Mouse (Mus musculus) T-helper 17 cell (primary cell): ENCODE data around the gene Cryz.

Experiments
- in situ Hi-C, 2 experiments: fragments of 300-600 bp; cut with MboI, MseI; formaldehyde crosslinking; loops; 1 replicate in 1 of 2; 2 replicates in 1 of 2; pipeline ENCODE4 v1.15.1; 2025; ENCODE audit warnings: high pct_unique_total_duplicates in 2 of 2

Gene Cryz

DNA sequence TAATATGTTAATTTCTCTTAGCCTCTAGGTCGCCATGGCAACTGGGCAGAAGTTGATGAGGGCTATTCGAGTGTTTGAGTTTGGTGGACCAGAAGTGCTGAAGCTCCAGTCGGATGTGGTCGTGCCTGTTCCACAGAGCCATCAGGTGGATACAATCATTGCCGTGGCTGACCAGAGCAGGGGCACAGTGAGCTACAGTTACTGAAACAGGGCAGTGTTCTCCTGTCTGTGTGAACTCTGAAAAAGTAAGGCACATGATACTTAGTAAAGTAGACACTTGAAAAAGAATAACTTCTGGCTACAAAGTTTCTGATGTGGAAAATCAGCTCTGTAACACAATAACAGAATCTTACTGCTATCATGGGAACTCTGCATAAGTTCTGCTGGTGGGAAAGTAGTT lies 8.4 kb downstream of the Cryz start:
- in situ Hi-C loops: no loop called here

DNA sequence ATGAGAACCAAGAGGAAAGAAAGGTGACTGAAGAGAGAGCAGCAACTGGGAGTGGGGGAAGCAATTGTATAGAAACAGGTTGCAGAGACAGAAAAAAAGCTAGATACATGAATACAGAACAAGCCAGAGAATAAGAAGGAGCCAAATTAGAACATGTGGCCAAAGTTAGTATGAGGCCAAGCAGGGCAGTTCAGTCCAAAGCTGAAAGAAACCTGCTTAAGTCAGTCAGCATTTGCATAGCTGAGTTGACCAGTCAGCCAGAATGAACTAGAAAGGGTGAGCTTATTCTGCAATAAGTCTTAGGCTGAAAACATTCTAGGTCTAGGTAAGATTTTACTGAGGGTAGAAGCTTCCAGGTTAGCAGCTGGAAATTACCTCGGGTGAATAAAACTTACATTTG lies 11.4 kb downstream of the Cryz start:
- in situ Hi-C loops: no loop called here

DNA sequence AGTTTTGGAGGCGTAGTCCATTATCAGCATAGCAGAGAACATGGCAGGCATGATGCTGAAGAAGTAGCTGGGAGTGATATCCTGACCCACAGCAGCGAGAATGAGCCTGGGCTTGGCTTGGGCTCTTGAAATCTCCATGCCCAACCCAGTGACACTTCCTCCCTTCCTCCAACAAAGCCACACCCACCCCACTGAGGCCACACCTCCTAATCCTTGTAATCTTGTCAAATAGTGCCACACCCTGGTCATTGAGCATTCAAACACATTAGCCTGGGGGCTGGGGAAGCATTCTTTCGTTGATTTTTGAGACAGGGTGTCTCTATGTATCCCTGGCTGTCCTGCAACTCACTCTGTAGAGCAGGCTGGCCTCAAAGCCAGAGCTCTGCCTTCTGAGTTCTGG lies 15.4 kb downstream of the Cryz start:
- in situ Hi-C loops: no loop called here

DNA sequence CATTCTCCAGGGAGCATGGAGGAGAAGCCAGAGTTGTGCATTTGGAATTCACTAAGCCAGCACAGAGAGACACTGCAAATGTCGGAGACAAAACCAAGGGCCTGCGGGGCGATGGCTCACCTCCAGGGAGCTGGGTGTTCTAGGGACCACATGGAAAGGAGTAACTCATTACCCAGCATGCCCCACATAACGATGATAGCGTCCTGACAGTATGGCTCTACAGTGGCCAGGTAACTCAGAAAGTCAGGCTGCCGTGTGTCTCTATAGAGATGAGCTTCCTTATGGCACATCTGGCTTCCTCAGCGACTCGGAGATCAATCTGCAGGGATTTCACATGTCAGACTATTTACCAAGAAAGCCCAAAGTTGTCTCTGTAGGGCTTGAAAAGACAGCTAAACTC lies 18.3 kb downstream of the Cryz start:
- in situ Hi-C loops: no loop called here

DNA sequence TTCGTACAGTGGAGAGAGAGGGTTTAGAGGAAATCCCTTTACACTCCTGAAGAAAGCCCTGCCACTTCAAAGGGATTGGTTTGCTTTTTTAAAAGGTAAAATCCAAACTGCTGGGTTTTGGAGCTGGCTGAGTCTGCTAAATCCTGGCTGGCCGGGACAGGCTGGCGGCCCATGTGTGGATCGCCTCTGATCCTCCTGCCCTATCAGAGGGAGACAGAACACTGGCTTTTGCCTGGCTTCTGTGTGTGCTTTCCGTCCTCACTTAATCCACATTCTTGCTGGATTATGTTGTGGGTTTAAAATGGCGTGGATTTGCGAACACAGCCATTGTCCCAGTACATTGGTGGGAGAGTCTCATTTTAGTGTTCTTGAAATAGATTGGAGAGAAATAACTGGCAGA lies 18.8 kb downstream of the Cryz start:
- in situ Hi-C loops: no loop called here

DNA sequence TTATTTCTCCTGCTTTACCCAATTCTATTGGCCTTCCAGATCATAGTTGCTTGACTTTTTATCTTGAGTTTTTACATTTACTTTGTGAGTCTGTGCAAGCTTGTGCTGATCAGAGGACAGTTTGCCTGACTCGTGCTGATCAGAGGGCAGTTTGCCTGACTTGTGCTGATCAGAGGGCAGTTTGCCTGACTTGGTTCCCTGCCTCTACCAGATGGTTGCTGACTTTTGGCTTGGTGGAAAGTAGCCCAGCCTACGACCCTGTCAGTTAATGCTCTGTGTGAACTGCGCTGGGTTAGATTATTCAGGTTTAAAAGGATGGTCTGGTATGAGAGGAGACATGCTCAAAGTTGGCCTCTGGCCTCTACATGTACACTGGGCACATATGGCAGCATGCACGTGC lies 19.6 kb downstream of the Cryz start:
- in situ Hi-C loops: no loop called here

DNA sequence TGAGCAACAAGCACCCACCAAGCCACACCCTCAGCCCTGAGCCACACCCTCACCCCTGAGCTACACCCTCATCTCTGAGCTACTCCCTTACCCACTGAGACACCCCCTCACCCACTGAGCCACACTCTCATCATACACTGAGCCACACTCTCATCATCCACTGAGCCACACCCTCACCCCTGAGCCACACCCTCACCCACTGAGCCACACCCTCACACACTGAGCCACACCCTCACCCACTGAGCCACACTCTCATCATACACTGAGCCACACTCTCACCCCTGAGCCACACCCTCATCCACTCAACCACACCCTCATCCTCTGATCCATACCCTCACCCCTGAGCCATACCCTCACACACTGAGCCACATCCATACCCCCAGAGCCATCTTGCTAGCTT lies 31.8 kb downstream of the Cryz start:
- in situ Hi-C loops: loop anchor here in 1 of 2 experiments (25.0 kb wide), 1 partner anchor 2009 kb away; no protein-coding TSS in a partner anchor

DNA sequence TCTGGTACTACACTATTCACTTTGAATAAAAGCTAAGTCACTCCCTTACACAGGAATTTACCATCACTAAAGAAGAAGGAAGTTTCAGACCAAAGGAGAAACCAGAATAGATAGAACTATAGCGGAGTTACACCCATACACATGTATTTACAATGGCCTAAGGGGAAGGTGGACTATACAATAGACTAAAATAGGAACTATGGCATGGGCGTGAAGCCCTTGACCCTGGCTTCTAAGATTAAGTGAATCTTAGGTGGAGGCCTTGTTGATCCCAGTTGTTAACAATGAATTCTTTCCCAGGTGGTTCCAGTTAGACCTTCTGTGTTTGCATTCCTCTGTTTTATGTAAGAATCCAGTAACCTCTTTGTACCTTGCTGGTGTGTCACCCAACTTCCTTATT lies 34.8 kb downstream of the Cryz start:
- in situ Hi-C loops: loop anchor here in 1 of 2 experiments (25.0 kb wide), 1 partner anchor 2006 kb away; no protein-coding TSS in a partner anchor

DNA sequence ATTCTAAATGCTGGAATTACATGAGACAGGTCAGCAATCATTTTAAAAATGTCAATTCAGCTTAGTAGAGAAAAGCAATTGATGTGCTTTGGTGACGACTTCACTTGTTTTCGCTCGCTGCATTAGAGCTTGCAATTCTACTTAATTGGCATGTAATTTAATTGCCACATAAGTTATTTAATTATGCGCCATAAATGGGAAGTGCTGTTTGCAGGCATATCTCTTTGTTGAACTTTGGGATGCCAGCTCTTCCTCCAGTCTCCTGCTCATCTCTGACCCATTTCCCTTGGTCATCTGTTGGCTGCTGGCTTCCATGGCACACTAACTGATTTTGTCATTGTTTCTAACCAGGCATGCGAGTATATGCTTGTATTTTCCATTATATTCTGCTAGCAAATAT lies 36.6 kb downstream of the Cryz start:
- in situ Hi-C loops: loop anchor here in 1 of 2 experiments (25.0 kb wide), 1 partner anchor 2004 kb away; no protein-coding TSS in a partner anchor

DNA sequence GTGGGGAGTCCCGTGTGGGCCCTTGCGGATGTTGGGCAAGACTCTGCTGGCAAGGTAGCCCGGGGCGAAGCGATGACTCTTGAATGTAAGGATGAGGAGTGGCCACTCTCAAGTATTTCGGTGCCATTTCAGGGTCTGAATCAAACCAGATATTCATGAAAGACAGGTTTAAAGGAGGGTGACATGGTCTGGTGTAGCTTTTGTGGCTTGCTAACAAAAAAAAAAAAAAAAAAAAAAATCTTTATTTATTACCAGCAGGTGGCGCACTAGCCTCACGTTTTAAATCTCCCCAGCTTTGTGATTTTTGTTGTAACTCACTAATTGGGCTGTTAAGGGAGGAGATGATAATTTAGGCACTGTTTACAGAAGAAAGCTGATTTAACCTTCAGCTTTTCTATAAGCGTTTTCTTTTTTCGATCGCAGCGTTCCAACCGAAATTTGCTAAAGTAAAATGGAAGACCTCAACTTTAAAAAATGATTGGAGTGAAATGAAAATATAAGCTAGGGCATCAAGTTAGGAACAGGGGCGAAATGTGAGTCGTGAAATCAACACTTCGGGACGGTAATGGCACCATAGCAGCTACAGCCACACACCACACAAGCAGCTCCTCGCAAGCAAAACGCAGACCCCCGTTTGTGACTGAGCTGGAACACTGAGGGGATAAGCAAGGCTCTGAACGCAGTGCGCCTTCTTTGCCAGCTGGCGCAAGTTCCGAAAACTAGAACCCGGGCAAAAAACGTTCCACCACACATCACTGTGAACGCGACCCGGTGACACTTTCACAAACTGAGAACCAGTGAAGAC lies 50.3 kb downstream of the Cryz start:
- in situ Hi-C loops: loop anchor here in 1 of 2 experiments (25.0 kb wide), 1 partner anchor 1990 kb away; no protein-coding TSS in a partner anchor

DNA sequence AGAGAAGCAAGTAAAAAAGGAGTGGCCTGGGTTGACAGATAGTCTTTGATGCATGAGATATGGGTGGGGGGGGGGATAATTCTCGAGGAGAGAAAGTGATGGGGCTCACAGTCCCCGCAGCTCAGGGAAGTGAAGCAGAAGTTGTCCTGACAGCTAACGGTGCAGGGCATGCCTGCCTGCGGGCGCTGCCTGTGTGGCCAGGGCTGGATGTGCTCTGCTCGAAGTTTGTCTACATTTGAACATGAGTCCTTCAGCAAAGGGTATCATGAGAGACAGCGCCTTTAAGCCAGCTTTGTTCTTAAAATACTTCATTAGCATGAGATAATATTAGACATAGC lies 50.9 kb downstream of the Cryz start:
- in situ Hi-C loops: loop anchor here in 1 of 2 experiments (25.0 kb wide), 1 partner anchor 1990 kb away; no protein-coding TSS in a partner anchor

DNA sequence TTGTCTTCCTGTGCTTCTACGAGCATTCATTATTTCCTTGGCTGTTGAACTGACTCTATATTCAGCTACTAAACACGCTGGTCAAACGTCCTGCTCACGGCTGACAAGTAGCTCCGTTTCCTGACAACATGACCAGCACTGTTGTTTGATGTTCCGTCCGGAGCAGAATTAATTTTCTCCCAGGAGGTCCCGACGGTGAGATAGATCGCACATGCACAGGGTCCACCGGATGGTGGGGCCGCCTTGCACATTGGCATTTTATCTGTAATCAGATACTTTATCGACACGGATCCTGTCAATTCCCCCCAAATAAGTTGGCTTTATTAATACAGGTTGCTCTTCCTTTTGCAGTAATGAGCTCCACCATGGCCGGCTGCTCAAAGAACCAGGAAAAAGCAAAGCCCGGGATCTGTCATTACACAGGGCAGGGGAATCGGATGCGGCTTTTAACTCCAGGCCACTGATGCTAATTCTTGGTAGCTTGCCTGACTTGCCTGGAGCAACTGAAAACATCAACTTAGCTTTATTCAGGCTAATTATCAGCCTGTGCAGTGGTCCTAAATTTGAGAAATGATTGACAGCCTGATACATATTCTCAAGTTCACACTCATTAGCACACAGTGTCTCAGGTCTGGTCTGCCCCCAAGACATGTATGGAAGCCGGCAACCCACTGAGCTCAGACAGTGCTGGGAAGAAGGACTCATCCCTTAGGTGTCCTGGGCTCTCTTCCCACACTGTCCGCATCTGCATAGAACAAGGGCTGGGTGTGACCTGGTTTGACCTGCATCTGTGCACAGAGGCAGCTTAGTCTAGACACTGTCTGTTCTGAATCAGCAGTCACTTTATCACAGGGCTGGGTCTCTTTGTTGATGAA lies 53.1 kb downstream of the Cryz start:
- in situ Hi-C loops: loop anchor here in 1 of 2 experiments (25.0 kb wide), 1 partner anchor 1988 kb away; no protein-coding TSS in a partner anchor

DNA sequence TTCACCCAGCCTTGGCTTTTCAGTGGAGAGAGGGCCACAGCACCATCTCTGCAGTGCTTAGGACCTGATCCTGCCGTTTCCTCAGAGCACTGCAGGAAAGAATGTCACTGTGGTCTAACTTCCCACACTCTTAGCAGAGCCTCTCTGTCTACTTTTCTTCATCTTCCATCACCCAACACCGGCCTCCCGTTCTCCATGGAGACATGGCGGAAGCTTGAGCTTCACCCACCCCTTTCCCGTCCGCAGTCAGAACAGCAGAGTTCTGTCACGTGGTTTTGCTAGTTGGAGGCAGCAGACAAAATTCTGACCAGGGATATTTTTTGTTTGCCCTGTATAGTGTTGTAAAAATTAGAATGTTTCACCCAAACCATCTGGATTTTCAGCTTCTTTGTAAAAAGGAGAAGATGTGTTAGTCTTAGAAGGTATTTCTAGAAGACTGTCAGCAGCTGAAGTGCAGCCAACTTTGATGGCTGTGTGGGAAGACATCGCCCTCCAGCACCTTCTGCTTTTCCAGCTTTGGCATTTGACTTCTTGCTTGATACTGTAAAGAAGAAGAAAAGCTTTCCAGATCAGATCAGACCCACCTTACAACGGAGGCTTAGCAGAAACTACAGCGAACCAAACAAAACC lies 54.8 kb downstream of the Cryz start:
- in situ Hi-C loops: no loop called here

DNA sequence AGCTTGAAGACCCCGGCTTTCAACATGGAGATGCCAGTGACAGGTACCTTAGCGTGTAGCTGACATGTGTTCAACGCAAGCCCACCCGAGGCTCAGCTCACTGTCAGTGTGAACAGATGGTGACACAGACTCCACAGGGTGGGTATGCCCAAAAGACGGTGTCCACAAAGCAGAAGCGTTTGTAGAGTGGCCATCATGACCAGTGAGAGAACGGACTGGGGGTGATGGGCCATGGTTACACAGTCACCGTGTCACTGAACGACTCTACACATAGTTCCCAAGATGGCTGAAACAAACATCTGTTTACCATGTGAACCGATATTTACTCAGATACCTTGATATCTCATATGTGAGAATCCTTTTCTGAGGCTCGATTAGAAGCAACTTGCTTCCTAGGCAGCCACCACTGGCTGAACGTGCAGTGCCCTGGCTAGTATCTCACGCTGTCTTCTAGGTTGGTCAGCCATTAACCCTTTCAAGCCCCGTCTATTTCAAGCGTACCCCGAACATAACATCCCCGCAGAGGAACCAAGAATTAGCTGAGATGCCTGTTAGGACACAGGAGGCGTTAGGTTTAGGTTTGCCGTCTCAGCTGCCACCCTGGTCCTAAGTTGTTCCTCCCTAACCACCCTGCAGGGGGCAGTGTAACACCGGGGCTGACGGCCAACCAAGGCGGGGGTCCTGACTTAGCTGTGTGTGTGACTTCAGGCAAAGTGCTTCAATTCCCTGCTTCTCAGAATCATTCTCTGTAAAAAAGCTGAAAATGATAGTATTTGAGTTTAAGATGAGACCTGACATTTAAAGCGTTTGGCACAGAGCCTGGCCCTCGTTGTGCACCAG lies 56.3 kb downstream of the Cryz start:
- in situ Hi-C loops: no loop called here

DNA sequence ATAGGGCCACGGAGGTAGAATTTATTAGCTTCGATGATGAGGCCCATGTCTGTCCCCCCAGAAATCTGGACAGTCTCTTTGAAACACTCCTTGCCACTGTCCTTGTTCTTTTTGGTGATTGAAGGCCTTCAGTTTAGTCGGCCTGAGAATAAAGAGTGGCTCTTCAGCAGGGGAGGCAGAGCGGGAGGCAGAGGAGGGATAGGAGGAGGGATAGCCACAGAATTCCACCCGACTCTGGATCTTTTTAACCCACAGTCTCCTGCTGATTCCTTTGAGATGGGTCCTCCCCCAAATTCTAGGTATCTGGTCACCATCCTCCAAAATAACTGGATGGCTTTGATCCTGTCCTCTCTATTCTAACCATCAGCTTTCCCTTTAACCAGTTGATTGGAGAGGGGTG lies 56.9 kb downstream of the Cryz start:
- in situ Hi-C loops: no loop called here

DNA sequence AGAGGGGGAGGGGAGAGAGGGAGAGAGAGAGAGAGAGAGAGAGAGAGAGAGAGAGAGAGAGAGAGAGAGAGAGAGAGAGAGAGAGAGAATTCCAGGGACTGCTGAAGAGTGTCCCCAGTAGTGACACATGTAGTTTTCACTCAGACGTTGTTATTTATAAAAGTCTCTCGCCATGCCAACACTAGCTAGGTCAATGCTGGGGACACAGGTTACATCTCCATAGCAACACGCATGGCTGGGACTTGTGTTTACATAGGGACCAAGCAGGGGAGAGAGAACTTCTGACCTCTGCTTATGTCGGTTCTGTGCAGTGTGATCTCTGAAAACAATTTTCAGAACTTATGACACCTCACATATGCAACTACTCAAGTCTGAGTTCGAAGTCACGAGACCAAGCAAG lies 57.8 kb downstream of the Cryz start:
- in situ Hi-C loops: no loop called here

DNA sequence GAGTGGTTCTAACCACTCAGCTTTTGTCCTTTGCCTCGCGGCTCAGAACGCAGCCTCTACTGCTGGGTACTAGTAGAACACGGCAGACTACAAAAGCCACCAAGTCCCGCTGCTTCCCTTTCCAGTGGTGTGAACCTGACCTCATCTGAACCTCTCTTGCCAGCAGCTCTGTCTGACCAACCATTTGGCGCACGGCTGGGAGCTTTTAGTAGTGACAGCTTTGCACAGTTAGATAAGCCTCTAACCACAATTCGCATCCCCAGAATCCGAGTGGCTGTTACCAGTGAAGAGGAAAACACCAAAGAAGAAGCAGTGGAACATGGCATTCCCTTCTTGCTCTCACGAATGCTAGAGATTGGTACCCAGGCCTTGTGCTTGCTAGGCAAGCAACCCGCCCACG lies 58.4 kb downstream of the Cryz start:
- in situ Hi-C loops: no loop called here

DNA sequence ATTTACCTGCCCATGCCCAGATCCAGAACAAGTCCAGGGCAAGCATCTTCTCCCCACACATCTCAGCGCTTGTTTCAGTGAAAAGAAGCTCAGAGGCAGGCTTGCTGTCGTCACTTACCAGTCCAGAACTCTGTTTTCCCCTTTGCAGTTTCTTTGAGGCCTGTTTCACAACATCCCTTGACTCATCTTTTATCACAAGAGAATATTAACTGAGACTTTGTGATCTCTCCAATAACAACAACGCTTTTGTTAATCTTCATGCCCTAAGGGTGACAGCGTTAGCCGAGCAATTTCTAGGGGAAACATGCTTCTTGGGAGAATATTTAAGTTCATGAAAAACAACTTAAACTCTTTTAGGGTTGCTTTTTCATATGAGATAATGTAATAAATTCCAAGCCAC lies 59.2 kb downstream of the Cryz start:
- in situ Hi-C loops: no loop called here

DNA sequence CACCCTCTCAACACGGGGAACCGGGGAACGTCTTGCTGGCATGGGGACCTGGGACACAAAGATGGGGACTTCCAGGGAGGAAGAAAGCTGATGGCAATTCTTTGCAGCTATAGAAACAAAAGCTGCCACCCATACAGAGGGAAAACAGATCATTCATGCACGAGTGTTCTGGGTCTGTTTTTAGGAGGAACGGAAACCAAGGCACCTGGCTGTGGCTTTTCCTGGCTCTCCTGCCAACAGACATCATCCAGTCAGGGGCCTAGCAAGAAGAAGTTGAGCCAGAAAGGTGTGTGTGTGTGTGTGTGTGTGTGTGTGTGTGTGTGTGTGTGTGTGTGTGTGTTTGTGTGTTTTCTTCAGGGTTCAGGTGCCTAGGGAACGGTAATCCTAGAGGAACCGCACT lies 67.0 kb downstream of the Cryz start, which contains the start of gene Erich3:
Gene Erich3 (plus strand): TSS at position 315 of the 400 bp plus-strand sequence.
- in situ Hi-C loops: no loop called here

DNA sequence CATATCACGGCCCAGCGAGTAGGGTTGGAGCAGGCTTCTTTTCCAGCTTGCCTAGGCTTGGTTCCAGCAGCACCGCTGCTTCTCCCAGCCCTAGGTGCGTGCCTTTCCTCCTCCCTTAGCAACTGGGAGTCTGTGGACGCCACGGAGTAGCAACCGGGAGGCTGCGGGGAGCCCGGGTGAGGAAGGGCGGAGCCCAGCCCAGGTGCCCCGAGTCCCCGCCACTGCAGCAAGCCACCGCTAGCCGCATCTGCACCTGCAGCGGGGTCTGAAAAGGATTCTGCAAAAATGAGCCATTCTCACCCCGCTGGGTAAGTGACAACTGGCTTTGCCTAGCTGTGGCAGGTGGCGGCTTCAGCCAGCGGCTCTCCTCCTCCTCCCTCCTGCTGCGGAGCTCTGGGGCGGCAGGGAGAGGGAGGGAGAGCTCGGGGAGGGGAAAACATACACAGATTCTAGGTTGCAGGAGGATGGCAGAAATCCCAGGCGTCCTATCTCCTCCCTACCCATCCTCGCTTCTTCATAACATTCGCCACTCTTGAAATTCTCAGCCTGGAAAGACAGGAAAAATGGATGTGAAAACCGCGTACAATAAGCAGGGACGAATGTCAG lies 67.6 kb downstream of the Cryz start:
- in situ Hi-C loops: no loop called here

DNA sequence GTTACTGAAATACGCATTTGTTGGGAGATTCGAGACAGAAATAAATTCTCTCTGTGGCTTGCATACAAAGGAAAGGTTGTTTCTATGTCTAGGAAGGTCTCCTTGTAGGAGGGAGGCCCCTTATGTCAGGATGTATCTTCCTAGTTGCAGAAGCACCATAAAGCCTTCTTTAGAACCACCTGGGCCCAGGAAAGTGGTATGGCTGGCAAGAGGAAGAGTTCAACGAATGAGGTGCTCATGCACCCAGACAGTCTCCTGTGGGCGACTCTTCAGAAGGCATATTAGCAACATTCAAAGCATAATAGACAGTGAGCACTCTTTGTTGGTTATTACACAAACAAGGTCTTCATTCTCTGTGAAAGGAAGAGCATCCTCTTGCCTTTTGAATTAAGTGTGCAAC lies 68.1 kb downstream of the Cryz start:
- in situ Hi-C loops: no loop called here
